Mouse (Mus musculus) liver, embryonic 13.5 days (tissue): ENCODE results near the gene Dnase2a. TPM values are rescaled to one million over a fixed set of nuclear protein-coding genes. Genes with fewer than 3 reads are reported as not detected.

Experiments used
- ATAC-seq: fragments of 200-750 bp; cut with Nextera tagmentation; 2 replicates; pipeline ENCODE4 v1.8.0; 2017; ENCODE audit warnings: low read depth, mild to moderate bottlenecking, moderate number of reproducible peaks, moderate library complexity
- DNase-seq: peaks from one replicate; pipeline ENCODE4 v3.0.0; 2022
- H3K27ac ChIP-seq: fragments of 300-500 bp; sonication (generic); 2 replicates; pipeline ENCODE4 v1.5.1; 2015; ENCODE audit warnings: moderate library complexity, mild to moderate bottlenecking, inconsistent platforms
- H3K27me3 ChIP-seq: fragments of 300-500 bp; sonication (generic); 2 replicates; pipeline ENCODE4 v1.6.1; 2015; ENCODE audit warnings: mild to moderate bottlenecking, inconsistent platforms
- H3K36me3 ChIP-seq: fragments of 300-500 bp; sonication (generic); 2 replicates; pipeline ENCODE4 v1.6.1; 2015; ENCODE audit warnings: mild to moderate bottlenecking, inconsistent platforms
- H3K4me1 ChIP-seq: fragments of 300-500 bp; sonication (generic); replicated peaks from 2 replicates; pipeline ENCODE4 v1.6.1; 2015; ENCODE audit warnings: inconsistent platforms
- H3K4me2 ChIP-seq: fragments of 300-500 bp; sonication (generic); 2 replicates; pipeline ENCODE4 v1.6.1; 2015; ENCODE audit warnings: inconsistent platforms, mild to moderate bottlenecking, moderate library complexity
- H3K4me3 ChIP-seq: fragments of 300-500 bp; sonication (generic); replicated peaks from 2 replicates; pipeline ENCODE4 v1.5.1; 2015; ENCODE audit warnings: mild to moderate bottlenecking, inconsistent platforms
- H3K9ac ChIP-seq: fragments of 300-500 bp; sonication (generic); 2 replicates; pipeline ENCODE4 v1.6.1; 2015; ENCODE audit warnings: mild to moderate bottlenecking, inconsistent platforms
- H3K9me3 ChIP-seq: fragments of 300-500 bp; sonication (generic); replicated peaks from 2 replicates; pipeline ENCODE4 v1.6.1; 2016; ENCODE audit warnings: inconsistent platforms
- WGBS: fragments of 180-500 bp; shearing (Covaris S2); methylation state at CpG from one replicate; pipeline ENCODE4 v1.1.7; 2015; ENCODE audit not compliant: insufficient replicate concordance; 5-methylcytosine and 5-hydroxymethylcytosine counted together
- polyA plus RNA-seq: library from polyadenylated mRNA; unstranded; fragments of >200 nt; fragmentation: Nextera tagmentation; extraction: Ambion mirVana; gene quantifications from 2 replicates; pipeline ENCODE4 v1.2.1, GENCODE M21; 2015

Dnase2a gene
- 9.3 and 10.4 TPM in 2 replicates for polyA plus RNA-seq

DNA sequence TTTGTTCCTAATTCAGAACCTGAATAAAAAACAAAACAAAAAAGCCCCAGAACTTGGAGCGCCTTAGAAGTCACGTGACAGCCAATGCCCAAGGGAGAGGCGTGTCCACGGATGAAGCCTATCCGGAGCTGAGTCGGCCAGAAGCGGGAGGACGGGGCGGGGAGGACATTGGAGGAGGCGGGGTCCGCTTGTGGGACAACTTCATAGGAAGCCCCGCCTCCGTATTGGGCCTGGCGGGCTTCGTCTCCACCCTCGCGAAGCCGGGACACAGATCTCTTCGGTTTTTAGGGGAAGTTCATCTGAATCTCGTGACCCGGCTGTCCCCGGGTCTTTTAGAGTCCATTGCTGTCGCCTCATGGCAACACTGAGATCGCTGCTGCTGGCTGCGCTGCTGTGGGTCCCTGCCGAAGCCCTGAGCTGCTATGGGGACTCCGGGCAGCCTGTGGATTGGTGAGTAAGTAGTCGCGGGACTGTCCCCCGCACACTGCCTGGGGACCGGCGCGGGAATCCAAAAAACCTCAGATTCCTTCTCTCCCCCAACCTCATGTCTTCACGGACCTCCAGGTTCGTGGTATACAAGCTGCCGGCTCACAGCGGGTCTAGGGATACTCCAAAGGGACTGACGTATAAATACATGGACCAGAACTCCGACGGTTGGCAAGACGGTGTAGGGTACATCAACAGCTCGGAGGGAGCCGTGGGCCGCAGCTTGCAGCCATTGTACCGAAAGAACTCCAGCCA is at the start of gene Dnase2a:
Gene Dnase2a (plus strand): TSS at position 140 of the 741 bp plus-strand sequence.
- DNase-seq (peak; percentile 98), ATAC-seq (peak; percentile 90)
- under 1% methylated on average over 45 of the region's 45 CpGs for WGBS
- Histone ChIP-seq H3K36me3 (peaks cover 50% of the 10 kb centered on the region), H3K27ac (peak within 1 kb of the TSS; percentile 91), H3K27me3 (peaks cover 29% of the 10 kb centered on the region), H3K4me2 (peak within 1 kb of the TSS; percentile 94), H3K4me3 (peak within 1 kb of the TSS; percentile 74), H3K4me1 (peaks cover 80% of the 10 kb centered on the region), H3K9ac (peak within 1 kb of the TSS; percentile 90), H3K9me3 (no peaks in the 10 kb centered on the region)

DNA sequence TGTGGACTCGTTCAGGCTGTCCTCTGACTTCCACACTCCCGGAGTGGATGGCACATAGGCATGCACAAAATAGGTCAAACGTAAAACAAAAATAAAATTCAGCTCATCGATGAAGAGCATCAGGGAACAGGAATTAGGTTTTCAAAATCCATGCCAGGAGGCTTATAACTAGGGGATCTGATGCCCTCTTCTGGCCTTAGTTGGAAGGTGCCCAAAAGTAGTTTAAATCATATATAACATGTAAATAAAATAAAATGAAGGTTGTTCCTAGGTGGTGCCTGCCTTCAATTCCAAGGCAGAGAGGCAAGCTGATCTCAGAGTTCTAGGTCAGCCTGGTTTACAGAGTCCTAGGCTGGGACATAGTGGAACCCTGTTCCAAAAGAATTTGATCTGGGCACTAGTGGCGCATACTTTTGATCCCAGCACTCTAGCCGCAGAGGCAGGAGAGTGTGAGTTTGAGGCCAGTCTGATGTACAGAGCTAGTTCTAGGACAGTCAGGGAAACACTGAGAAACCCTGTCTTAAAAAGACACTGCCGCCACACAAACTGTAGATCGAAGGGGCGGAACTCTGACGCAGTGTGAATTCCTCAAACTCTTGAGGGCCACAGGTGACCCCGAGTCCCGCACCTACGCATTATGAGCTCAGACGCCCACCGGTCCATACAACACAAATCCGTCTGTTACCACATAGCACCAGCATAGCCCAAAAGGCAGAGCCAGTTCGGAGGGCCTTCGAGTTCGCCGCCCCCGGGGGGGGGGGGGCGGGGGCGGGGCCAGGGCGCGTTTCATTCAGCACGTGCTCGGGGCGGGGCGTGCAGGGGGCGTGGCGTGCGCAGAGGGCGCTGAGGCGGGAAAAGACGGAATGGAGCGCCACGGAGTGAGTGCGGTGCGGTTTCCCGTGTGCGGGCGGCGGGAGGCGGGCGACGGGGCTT is 36.7 kb upstream of the Dnase2a start, which contains the start of gene Syce2:
Gene Syce2 (plus strand): TSS at position 736 of the 933 bp plus-strand sequence.
- Histone ChIP-seq H3K4me1 (peaks cover 48% of the 10 kb centered on the region), H3K27ac (peak within 1 kb of the TSS; percentile 86), H3K27me3 (no peaks in the 10 kb centered on the region), H3K9ac (peak within 1 kb of the TSS; percentile 82), H3K4me2 (peak within 1 kb of the TSS; percentile 100), H3K4me3 (peak within 1 kb of the TSS; percentile 70), H3K9me3 (no peaks in the 10 kb centered on the region), H3K36me3 (peaks cover 40% of the 10 kb centered on the region)
- peak; percentile 72 for ATAC-seq
- 8% methylated on average over 44 of the region's 46 CpGs for WGBS
- DNase-seq = peak; percentile 82

DNA sequence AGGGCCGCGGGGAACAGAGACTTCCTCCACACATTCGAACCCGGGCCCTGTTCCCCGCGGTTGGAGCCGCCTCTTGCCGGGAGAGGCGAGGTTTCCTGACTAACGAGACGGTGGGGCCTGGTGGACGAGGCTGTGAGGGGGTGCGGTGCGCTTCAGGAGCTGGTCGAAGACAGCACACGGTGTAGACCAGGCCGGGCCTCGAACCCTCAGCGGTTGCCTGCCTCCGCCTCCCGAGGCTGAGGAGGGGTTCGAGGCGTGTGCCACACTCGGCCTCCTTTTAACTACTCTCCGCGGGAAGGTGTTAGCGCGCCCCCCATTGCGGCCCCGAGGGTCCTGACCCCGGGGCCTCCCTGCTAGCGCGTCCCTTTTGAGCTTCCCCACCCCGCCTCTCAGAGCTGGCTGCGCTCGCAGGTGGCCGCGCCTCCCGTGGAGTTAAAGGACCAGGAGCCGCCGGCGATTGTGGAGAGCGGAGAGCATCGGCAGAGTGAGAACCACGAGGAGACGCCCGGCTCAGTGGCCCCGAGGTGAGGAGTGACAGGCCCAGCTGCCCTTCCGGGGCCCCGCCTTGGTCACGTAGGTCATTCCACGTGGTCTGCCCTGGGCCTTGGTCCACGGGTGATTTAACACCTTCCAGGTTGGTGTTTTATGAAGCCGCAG is 35.9 kb upstream of the Dnase2a start:
- H3K4me1 ChIP-seq = peaks cover 56% of the 10 kb centered on the region
- peak overlapping the region; percentile 86 for H3K27ac ChIP-seq
- peak overlapping the region; percentile 100 for H3K4me2 ChIP-seq
- DNase-seq (peak; percentile 49), ATAC-seq (peak; percentile 56)
- no peaks in the 10 kb centered on the region for H3K9me3 ChIP-seq
- 3% methylated on average over 54 of the region's 54 CpGs for WGBS
- H3K36me3 ChIP-seq = peaks cover 34% of the 10 kb centered on the region
- peak overlapping the region; percentile 82 for H3K9ac ChIP-seq
- no peaks in the 10 kb centered on the region for H3K27me3 ChIP-seq
- H3K4me3 ChIP-seq = peak overlapping the region; percentile 70

DNA sequence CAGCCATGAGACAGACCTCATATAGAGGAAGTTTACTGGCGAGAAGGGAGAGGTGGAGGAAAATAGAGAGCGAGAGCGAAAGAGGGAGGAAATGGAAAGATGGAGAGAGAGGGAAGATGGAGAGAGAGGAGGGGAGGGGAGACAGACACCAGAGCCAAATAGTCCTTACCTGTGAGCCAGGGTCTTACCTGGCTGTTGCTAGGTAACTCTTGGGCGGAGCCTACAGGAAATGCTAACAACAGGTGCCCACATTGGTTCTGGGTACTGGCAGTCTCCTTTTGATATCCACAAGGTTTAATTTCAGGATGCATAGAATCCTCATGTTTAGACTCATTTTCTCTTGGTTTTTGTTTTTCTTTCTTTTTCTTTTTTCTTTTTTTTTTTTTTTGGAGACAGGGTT is 35.3 kb upstream of the Dnase2a start:
- Histone ChIP-seq H3K9me3 (no peaks in the 10 kb centered on the region), H3K36me3 (peaks cover 28% of the 10 kb centered on the region), H3K4me3 (peak overlapping the region; percentile 70), H3K4me1 (peaks cover 61% of the 10 kb centered on the region), H3K27me3 (no peaks in the 10 kb centered on the region), H3K4me2 (peak overlapping the region; percentile 100), H3K27ac (peak overlapping the region; percentile 86), H3K9ac (peak overlapping the region; percentile 82)
- no peak for ATAC-seq
- no peak for DNase-seq
- WGBS = 80% methylated on average over 4 of the region's 4 CpGs

DNA sequence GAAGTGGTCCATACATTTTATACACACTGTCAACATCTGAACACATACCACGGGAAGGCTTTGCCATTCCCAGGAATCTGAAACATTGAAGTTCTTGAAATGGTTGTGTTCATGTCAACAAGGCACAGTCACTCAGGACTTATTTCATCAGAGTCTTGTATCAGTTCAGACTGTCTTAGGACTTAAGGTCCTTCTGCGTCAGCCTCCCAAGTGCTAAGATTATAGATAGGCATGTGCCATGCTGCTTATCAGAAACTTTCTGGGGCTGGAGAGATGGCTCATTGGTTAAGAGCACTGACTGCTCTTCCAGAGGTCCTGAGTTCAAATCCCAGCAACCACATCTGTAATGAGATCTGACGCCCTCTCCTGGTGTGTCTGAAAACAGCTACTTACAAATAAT is 34.0 kb upstream of the Dnase2a start:
- Histone ChIP-seq H3K4me1 (peaks cover 71% of the 10 kb centered on the region), H3K4me3 (no peak overlapping the region), H3K36me3 (peaks cover 15% of the 10 kb centered on the region), H3K27me3 (no peaks in the 10 kb centered on the region), H3K9ac (peak overlapping the region; percentile 37; the same call in 1 of the 2 replicates), H3K9me3 (no peaks in the 10 kb centered on the region), H3K4me2 (peak overlapping the region; percentile 100), H3K27ac (peak overlapping the region; percentile 86)
- 48% methylated on average over 3 of the region's 3 CpGs for WGBS
- ATAC-seq (no peak), DNase-seq (no peak)

DNA sequence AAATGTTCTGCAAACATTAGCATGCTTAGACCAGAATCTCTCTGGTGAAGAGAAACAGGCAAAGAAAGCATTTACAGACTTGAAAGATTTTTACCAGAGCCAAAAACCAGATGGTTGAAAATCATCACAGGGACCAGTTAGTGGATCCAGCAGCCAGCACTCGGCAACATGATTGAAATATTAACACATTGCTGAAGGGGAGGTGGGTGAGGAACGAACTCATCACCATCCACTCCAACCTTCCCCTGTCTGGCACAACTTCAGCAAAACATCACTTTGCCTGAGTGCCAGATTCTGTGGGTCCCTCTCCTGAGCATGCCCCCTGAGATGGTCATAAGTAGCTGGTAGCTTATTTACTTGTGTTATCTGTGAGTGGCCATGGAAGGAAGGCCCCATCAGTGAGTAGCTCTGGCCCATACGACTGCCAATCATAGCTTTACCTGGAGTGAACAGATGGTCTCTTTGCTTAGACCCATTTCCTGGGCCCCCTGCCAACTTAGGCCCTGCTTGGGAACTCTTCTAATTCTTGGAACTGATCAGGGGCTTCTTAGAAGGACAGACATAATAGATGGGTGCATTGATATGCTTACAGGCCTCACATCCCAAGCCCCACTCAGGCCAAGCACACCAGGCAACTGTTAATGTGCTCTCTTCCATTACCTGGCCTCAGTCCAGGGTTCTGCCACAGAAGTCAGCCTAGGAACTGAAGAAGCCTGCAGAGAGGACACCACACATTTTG is 30.9 kb upstream of the Dnase2a start:
- Histone ChIP-seq H3K9ac (no peak overlapping the region), H3K4me3 (no peak overlapping the region), H3K9me3 (no peaks in the 10 kb centered on the region), H3K36me3 (peaks cover 7% of the 10 kb centered on the region; the same call in 1 of the 2 replicates), H3K4me2 (no peak overlapping the region), H3K27me3 (no peaks in the 10 kb centered on the region), H3K27ac (peak overlapping the region; percentile 45), H3K4me1 (peaks cover 58% of the 10 kb centered on the region)
- 0 out of 2 replicates have a peak, but pooled peaks have one; percentile 12 for ATAC-seq
- WGBS = 63% methylated on average over 3 of the region's 3 CpGs
- no peak for DNase-seq

DNA sequence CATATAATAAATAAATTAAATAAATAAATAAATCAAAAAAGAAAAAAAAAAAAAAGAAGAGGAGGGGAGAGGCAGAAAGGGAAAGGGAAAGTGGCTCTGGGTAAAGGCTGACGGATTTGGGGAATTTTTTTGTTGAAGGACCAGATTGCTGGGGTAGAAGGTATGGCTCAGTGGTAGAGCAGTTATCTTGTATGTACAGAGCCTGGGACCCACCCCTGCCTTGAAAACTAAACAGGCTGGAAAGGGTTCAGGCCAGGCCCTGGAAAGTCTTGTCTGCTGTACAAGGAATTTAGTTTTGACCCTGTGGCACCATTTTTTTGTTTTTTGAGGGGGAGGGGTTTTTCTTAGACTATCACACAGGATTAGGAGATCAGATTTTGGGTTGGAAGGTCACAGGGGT is 29.4 kb upstream of the Dnase2a start:
- DNase-seq (no peak), ATAC-seq (peak; percentile 76)
- 44% methylated on average over 1 of the region's 1 CpGs for WGBS
- H3K9ac ChIP-seq = no peak overlapping the region
- no peak overlapping the region for H3K4me2 ChIP-seq
- H3K4me1 ChIP-seq = peaks cover 44% of the 10 kb centered on the region
- peaks cover 12% of the 10 kb centered on the region for H3K36me3 ChIP-seq
- no peak overlapping the region; the same call in 1 of the 2 replicates for H3K27ac ChIP-seq
- no peaks in the 10 kb centered on the region for H3K9me3 ChIP-seq
- H3K27me3 ChIP-seq = no peaks in the 10 kb centered on the region
- H3K4me3 ChIP-seq = no peak overlapping the region

DNA sequence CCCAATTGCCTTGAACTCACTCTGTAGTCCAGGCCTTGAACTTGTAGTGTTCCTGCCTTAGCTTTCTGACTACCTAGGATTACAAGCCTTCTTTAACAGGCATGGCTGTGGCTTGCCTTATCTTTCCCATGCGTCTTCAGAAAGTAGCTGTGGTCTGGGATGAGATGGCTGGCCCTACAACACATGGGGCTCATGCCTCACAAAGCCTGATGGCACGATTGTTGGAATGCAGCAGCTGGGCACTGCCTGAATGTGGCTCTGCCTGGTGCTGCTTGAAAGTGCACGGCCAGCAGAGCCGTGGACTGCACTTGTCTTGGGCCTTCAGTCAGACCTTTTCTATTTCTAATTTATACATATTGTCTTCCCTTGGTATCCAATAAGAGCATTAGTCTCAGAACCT is 23.6 kb upstream of the Dnase2a start:
- WGBS = 56% methylated on average over 4 of the region's 4 CpGs
- ATAC-seq (peak; percentile 43; the same call in 1 of the 2 replicates), DNase-seq (no peak)
- H3K27ac ChIP-seq = peak overlapping the region; percentile 39; the same call in 1 of the 2 replicates
- H3K4me3 ChIP-seq = no peak overlapping the region
- H3K9ac ChIP-seq = no peak overlapping the region
- peaks cover 64% of the 10 kb centered on the region for H3K36me3 ChIP-seq
- H3K4me1 ChIP-seq = peaks cover 16% of the 10 kb centered on the region
- H3K9me3 ChIP-seq = no peaks in the 10 kb centered on the region
- H3K4me2 ChIP-seq = no peak overlapping the region
- H3K27me3 ChIP-seq = no peaks in the 10 kb centered on the region

DNA sequence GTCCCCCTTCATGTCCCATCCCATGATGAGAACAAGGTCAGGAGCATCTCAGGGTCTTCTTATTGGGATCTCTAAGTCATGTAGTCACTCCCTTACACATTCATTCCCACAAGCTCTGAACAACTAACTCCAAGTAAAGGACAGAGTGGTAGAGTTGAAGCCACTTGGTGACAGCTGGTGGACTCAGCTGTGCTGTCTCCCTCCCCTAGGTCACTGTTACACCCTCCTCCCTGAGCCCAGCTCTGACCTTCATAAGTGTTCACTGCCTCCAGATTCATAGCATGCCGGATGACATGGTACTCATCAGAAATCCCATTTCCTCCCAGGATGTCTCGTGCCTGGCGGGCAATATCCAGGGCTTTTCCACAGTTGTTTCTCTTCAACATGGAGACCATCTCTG is 20.1 kb upstream of the Dnase2a start:
- Histone ChIP-seq H3K4me3 (no peak overlapping the region), H3K27me3 (no peaks in the 10 kb centered on the region), H3K27ac (peak overlapping the region; percentile 44; the same call in 1 of the 2 replicates), H3K9ac (no peak overlapping the region), H3K9me3 (no peaks in the 10 kb centered on the region), H3K36me3 (peaks cover 84% of the 10 kb centered on the region), H3K4me2 (no peak overlapping the region), H3K4me1 (peaks cover 34% of the 10 kb centered on the region)
- 85% methylated on average over 3 of the region's 3 CpGs for WGBS
- ATAC-seq (no peak), DNase-seq (no peak)

DNA sequence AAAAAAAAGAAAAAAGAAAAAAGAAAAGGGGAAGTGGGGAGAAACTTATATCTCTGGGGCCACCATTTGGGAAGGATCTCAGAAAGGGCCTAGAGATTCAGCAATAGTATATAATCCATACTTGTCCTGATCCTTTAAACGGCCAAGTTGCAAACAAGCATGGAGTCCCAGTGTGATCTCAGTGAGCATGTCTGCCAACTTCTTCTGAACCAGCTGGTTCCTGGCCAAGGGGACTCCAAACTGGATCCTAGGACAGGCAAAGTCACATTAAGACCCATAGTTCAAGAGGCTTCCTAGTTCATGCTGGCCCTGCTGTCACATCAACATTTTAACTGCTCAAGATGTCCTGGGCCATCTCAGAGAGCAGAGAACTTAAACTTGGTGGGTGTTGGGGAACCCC is 19.2 kb upstream of the Dnase2a start:
- no peak overlapping the region for H3K4me3 ChIP-seq
- no peak for DNase-seq
- no peak for ATAC-seq
- no peak overlapping the region for H3K9ac ChIP-seq
- H3K9me3 ChIP-seq = no peaks in the 10 kb centered on the region
- no peaks in the 10 kb centered on the region for H3K27me3 ChIP-seq
- H3K4me2 ChIP-seq = no peak overlapping the region
- peak overlapping the region; percentile 50 for H3K27ac ChIP-seq
- 87% methylated on average over 1 of the region's 1 CpGs for WGBS
- H3K36me3 ChIP-seq = peaks cover 80% of the 10 kb centered on the region
- H3K4me1 ChIP-seq = peaks cover 39% of the 10 kb centered on the region
